Mouse (Mus musculus) thymus, adult 2 months (tissue): ENCODE measurements around the gene 4930558K02Rik.

Experiments used
- CTCF ChIP-seq: fragments of 200-500 bp; IDR thresholded peaks from 2 replicates; pipeline ENCODE4 v1.5.1; 2012; ENCODE audit warnings: mild to moderate bottlenecking, control low read depth, low read length, moderate library complexity, borderline replicate concordance; ENCODE audit not compliant: control insufficient read depth, poor library complexity, insufficient read depth; ENCODE audit errors: extremely low read depth
- POLR2A ChIP-seq: fragments of 200-500 bp; IDR thresholded peaks from 2 replicates; pipeline ENCODE4 v1.6.1; 2012; ENCODE audit warnings: mild to moderate bottlenecking, low read length, control low read depth, moderate library complexity; ENCODE audit not compliant: control insufficient read depth, poor library complexity, insufficient read depth; ENCODE audit errors: extremely low read depth

DNA sequence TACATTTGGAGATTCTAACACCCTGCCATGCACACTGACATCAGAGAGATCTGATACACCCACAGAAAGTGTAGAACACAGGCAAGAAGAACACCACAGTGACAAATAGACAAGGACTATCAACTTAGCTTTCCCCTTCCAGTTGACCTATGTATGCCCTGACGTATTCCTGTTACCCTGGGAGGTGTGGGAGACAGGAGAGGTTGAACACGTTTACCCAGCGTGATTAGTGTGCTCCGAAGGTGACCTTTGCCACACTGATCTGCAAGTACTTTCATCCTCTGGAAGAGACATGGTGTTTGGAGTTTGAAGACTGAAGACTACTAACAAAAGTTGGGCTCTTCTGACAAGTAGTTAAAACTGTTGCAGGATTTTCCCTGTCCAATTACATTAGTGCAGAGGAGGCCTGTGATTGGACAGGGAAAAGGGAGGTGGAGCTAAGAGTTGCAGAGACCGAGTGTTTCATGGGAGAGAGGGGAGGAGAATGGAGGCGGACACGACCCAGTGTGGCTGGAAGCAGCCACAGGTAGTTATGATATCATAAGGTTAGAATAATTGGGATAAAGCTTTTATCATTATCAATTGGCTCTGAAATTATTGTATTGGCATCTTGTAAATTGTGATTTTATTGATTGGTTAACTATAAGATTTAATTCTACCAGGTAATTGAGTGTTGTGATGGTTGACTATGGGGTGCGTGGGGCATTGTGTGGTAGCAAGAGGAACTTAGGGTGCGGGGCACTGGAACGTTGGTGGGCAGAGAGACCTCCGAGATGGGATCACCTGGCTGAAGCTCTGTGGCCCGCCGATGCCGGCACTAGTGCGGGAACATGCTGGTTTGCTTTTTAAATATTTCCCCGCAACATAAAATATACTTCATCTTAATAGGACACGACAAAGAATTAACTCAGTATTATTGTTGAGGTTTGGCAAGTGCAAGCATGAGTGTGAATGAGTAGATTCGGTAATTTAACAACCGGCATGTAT is 21.2 kb downstream of the 4930558K02Rik start:
- TF ChIP-seq CTCF (no peak), POLR2A (no peak)
